Mouse (Mus musculus) kidney, postnatal 36 days (tissue): ENCODE data around the gene Timm10b.

Experiments
- DNase-seq, 2 experiments: peaks; one replicate each; pipeline ENCODE4 v3.0.0; 2021 to 2022; ENCODE audit warnings: mixed read lengths in 2 of 2

Gene Timm10b

GRCm38 (mm10) chr7:105639756-105640155 lies at the start of gene Timm10b:
Gene Timm10b, plus strand, starts transcription at chr7:105640056.
- no peak for DNase-seq

DNA sequence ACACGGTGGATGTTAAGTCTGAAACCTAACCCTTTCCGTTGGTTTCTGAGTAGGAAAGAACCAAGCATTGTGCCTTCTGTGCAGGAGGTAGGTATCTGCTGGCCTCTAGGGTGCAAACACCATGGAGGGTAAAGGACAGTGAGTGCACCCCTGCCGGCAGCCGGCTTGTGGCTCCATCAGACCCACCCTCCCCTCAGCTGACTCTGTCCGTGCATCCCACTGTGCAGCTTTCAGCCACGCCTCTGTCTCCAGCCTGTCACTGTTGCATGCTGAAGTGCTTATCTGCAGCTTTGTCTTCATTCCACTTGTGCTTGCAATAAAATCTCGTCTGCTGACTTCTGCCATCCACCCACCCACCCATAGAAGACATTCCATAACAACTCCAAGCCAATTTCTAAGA lies 49.8 kb upstream of the Timm10b start:
- DNase-seq = no peak

- peak; percentile 93 to 96 for DNase-seq
Observed at GRCm38 (mm10) chr7:105602860-105603623, 36.8 kb upstream of the Timm10b start.

GRCm38 (mm10) chr7:105608467-105608866 lies 31.4 kb upstream of the Timm10b start:
- no peak for DNase-seq

- no peak for DNase-seq
Observed at GRCm38 (mm10) chr7:105611767-105612166, 28.1 kb upstream of the Timm10b start.

DNA sequence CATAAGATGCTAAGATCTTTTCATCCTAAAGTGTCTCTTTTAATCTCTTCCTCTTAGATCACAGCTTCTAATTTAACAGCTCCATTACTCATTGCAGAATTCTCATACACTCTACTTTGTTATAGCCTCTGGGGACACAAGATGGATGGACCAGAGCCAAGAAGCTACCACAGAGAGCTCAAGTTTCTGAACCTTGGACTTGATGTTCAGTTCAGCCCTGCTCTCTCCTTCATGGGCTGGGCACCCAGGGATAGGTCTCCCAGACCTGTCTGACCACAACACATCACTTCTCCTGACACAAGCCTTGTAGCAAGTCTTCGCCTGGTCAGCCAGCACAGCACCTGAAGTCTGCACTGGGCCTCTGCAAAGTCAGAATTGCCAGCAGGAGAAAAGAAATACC lies 25.5 kb upstream of the Timm10b start:
- peak; percentile 53 to 54 for DNase-seq

DNA sequence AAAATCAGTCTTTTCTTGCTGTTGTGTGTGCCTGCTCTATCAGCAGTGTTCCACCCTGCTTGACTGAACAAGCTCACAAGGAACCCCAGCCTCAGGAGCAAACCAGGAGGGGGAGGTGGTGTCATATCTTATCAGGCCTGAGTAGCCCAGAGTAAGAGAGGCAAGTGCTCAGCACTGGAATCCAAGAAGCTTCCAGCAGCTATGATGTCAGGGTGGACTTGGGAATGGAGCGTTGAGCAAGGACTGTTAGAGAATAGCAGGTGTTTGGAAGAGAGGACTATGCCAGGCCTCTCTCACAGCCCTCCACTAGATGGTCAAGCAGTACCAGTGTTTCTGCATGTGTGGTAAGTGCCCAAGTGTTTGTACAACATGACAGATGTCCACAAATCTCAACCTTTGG lies 24.1 kb upstream of the Timm10b start:
- no peak for DNase-seq

DNA sequence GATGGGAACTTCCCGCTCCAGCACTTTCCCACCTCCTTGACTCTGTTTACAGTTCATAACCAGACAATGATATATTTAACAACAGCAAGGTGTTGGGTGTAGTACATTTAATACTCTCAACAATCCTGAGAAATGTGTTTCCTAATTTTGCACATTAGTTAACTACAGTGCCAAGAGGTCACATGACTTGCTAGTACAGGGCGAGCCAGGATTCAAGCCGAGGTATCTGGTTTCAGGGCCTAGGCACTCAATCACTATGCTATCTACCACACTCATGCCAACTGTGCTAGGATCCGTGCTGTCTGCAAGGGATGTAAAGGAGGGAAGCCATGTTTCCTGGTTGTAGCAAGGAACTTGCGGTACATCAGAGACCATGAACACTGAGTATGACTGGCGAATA lies 23.3 kb upstream of the Timm10b start:
- no peak for DNase-seq

- DNase-seq = no peak
Observed at GRCm38 (mm10) chr7:105617810-105618209, 22.0 kb upstream of the Timm10b start.

DNA sequence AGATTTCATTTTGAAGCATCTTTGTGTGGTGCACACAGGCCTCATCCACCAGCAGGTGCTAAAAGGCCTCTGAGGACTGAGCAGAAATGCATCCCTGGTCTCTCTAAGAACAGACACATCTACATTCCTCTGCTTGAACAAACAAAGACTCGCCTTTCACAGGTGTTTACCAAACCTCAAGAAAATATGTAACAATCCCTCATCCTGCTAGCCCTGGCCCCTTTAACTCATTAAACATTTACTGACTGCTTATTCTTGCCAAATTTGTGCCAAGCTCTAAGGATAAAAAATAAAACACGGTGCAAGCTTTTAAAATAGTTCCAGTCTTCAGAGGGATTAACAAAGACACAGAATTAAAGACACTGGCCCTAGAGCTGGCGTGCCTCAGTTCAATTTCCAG lies 20.2 kb upstream of the Timm10b start:
- no peak for DNase-seq

DNA sequence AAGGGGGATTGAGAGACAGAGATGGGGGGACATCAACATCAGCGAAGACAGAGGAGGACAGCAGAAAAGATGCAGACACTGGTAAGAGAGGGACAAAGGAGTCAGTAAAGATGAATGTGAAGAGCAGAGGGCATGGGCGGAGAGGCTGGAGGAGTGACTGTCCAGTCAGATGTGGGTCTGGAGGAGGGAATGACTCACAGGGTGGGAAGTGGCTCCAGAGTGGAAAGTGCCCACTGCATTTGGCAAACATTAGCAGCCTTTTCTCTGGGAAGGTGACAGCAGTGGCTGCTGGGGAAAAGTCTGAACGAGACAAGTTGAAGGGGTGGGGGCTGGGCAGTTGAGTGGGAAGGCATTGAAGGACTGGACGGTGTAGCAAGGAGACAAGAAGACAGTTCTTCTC lies 18.8 kb upstream of the Timm10b start:
- no peak for DNase-seq

- DNase-seq = no peak
Observed at GRCm38 (mm10) chr7:105621646-105622292, 18.1 kb upstream of the Timm10b start.

DNA sequence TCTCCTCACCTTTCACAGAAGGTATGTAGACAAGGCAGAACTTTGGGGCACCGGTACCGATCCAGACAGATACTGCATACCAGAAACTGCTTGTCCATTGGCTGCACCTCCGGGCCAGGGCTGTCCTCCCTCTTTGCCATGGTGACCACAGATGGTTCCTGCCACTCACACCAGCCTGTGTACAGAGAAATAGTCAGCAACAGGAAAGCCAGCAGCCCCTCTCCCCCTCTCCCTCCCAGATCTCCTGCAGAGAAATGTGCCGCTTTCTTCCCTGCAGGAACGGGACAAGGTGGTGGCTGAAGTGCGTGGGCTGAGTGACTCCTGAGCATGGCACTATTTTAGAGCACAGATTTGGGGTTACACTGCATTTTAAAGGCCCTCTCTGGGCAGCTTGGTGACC lies 14.5 kb upstream of the Timm10b start:
- peak in 1 of 2 experiments; percentile 41 for DNase-seq

DNA sequence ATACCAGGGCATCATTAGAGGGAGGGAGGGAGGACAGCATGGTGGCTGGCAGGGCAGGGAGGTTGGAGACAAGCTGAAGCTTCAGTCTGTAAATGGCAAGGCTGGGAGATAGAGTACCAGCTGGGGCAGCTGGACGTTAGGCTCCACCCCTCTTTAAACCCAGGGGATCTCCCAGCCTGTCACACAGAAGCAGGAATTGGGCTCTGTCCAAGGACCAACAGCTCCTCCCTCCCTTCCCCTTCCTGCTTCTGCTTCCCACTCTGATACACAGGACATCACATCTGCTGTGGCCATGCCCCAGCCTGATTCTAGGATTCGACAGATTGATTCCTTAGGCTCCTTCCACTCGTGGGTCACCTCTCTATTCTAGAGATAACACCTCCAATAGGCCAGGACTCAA lies 11.2 kb upstream of the Timm10b start:
- DNase-seq = peak; percentile 77 to 84

DNA sequence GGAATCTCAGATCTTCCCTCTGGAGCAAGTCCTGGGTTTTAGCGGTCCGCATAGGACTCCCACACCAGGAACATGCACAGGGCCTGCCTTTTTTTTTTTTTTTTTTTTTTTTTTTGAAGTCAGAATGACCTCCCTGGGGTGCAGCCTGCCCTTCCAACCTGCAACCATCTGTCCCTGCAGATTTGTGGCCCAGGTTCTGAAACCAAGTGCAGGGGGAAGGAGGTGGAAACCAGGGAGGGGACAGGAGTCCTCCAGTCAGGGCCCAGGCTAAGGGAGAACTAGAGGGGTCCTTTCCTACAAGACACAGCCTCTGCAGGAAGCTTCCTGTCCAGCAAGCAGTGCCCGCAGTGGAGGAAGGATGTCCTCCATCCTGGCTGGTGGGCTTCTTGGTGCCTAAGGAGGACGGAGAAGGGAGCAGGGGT lies 7.3 kb upstream of the Timm10b start:
- peak in 1 of 2 experiments; percentile 27 for DNase-seq

DNA sequence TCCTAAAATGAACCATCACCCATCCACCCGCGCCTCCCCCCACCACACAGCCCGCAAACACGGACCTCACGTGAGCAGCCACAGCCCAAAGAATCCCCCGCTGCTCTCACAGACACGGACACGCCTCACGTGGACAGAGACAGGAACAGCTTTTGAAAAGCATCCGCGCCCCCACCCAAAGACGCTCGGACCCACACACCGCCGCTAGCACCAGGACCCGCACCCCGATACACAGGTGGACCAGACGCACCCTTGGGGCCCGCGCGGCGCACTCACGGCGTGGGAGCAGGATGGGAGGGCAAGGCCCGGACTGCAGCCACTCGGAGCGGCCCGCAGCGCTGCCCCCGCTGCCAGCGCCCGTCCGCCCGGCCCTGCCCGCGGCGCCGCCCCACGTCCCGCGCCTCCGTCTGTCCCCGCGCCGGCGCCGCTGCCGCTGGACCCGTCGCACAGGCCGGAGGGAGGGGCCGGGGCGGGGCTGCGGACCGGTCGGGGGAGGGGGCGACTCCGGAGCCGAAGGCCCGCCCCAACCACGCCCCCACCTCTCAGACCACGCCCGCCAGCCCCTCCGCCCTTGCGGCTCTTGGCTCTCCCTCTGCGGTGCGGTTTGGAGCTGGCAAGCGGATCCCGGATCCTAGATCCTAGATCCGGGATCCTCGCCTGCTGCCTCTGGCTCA lies 6.6 kb upstream of the Timm10b start, which contains the start of gene Trim3:
Gene Trim3 (minus strand): TSS at position 445 of the 674 bp plus-strand sequence.
- peak; percentile 93 to 98 for DNase-seq

DNA sequence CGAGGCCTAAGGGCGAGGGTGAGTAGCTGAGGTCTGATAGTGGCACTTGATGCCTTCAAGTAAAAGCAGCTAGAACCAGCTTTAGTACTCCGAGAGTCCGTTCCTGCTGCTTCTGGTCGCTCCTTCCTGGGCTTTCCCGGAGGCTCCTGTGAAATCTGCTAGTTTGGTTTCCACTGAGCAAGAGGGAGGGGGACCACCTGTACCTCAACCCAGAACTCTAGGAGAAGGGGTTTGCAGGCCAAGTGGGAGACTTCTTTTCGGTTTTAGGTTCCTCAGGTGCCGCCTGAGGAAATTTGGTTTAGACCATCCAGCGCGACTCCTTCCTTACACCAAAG lies 6.1 kb upstream of the Timm10b start:
- DNase-seq = no peak

DNA sequence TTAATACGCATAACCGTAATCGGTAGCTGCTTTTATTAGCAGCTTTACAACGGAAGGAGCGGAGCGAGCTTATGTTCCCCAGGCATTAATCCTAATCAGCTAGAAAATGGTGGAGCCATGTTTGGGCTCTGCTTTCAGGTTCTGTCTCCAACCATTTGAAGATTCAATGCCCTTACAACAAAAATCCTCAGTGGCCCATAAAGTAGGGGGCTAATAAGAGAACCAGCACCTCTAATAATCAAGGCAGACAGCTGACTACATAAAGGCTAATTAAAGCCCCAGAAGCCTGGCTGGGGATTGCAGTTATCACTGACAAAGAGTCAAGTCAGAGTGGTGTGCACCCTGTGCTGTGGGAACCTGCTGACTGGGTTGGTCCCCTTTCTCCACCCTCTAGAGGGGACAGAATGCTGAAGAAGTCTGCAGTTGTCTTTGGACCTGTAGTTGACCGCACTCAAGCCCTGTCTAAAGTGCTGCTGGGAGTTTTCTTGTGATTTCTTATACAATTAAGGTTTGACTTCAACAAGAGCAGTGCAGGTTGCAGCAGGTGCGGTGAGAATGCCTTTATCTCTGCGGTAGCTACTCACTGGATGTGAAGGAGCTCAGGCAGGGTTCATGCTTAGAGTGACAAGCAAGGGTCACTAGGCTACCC lies 5.5 kb upstream of the Timm10b start:
- DNase-seq = no peak

GRCm38 (mm10) chr7:105635726-105636125 lies 4.1 kb upstream of the Timm10b start:
- DNase-seq = no peak

DNA sequence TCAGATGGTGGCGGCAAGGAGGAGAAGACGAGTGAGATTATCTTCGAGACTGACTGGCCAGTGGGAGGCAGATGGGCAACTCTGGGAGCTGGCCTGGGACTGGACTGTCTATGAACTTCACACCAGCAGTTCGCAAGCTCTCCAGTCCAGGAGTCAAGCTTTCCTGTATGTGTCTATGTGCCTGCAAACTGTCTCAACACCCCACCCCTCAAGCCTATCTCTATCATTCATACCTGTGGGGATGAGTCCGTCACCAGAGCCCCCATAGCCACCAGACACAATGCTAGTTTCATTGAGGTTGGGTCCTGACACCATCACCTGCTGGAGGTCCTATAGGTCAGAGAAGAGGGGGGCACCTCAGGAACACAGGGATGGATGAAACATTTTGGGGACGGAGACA lies 1.1 kb upstream of the Timm10b start:
- DNase-seq = no peak

- DNase-seq = peak in 1 of 2 experiments; percentile 35
Observed at GRCm38 (mm10) chr7:105639304-105639703, 552 bp upstream of the Timm10b start.

DNA sequence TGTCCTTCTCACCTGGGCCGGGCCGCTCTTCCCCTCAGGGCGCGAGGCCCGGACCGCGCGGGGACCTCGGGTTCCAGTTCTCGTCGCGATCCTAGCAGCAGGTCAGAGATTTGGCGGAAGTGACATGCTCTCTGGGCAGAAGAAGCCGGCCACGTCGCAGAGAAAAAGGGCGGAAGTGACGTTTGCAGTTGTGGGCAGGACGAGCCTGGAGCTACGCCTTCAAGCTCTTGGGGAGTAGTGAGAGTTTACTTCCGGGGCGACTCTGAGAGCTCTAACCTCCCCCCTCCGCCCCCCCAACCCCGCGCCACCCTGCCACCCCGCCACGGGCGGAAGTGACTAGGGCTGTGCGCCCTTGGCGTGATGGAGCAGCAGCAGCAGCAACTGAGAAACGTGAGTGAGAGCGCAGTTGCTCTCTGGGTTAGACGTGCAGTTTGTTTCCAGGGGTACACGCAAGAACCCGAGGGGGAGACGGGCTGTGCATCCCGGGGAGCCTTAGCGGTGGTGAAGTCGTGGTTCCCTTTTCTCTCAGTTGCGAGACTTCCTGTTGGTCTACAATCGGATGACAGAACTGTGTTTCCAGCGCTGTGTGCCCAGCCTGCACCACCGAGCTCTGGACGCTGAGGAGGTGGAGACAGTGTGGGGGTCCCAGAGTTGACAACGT lies 507 bp downstream of the Timm10b start, which contains the start of the genes Arfip2 and Gm45799:
Gene Arfip2 (minus strand): TSS at position 184 of the 661 bp plus-strand sequence.
Gene Gm45799 (plus strand): TSS at position 320 of the 661 bp plus-strand sequence.
- DNase-seq = peak; percentile 97 to 99

DNA sequence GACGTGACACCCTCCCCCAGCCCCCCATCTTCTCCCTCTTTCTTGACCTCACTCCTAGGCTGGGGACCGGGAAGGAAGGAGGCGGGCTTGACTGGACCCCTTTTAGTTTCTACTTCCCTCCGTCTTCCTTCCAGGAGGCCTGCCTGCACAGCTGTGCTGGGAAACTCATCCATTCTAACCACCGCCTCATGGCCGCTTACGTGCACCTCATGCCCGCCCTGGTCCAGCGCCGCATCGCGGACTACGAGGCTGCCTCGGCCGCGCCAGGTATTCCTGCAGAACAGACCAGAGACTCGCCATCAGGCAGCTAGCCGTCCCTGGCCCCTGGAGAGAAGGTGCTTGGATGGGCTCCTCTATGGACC lies 1.0 kb downstream of the Timm10b start:
- DNase-seq = peak in 1 of 2 experiments; percentile 52
